Mouse (Mus musculus) frontal cortex, postnatal 14 days (tissue): Measurements from ENCODE around the gene Coro1b.

ENCODE experiments used
- DNase-seq, 2 experiments: peaks; one replicate each; pipeline ENCODE4 v3.0.0; 2022; ENCODE audit warnings: low spot score in 2 of 2

The Coro1b gene

GRCm38 (mm10) chr19:4148491-4148806, at the start of gene Coro1b:
Gene Coro1b, plus strand, starts transcription at chr19:4148619.
- DNase-seq: peak; percentile 88 to 94

GRCm38 (mm10) chr19:4099056-4099455, 49.4 kb upstream of the Coro1b start:
- peak; percentile 72 to 86 for DNase-seq

GRCm38 (mm10) chr19:4099837-4100717, 48.3 kb upstream of the Coro1b start, which contains the start of gene Pitpnm1:
Gene Pitpnm1, plus strand, starts transcription at chr19:4099998.
- peak in 1 of 2 experiments; percentile 49 for DNase-seq

- DNase-seq: peak; percentile 60 to 70
Measured at GRCm38 (mm10) chr19:4100718-4101261, 47.6 kb upstream of the Coro1b start.

- DNase-seq: no peak
Measured at GRCm38 (mm10) chr19:4101466-4101865, 47.0 kb upstream of the Coro1b start.

- no peak for DNase-seq
Measured at GRCm38 (mm10) chr19:4102049-4102448, 46.4 kb upstream of the Coro1b start.

GRCm38 (mm10) chr19:4102626-4103025, 45.8 kb upstream of the Coro1b start:
- no peak for DNase-seq

- DNase-seq: no peak
Measured at GRCm38 (mm10) chr19:4103294-4103693, 45.1 kb upstream of the Coro1b start.

GRCm38 (mm10) chr19:4103792-4104191, 44.6 kb upstream of the Coro1b start:
- no peak for DNase-seq

GRCm38 (mm10) chr19:4104675-4105194, 43.7 kb upstream of the Coro1b start:
- DNase-seq: no peak

- DNase-seq: no peak
Measured at GRCm38 (mm10) chr19:4106654-4107053, 41.8 kb upstream of the Coro1b start.

- DNase-seq: no peak
Measured at GRCm38 (mm10) chr19:4108535-4108934, 39.9 kb upstream of the Coro1b start.

- DNase-seq: no peak
Measured at GRCm38 (mm10) chr19:4112063-4112960, 36.1 kb upstream of the Coro1b start.

GRCm38 (mm10) chr19:4113186-4113805, 35.1 kb upstream of the Coro1b start:
- DNase-seq: peak in 1 of 2 experiments; percentile 51

GRCm38 (mm10) chr19:4113806-4114230, 34.6 kb upstream of the Coro1b start:
- no peak for DNase-seq

- no peak for DNase-seq
Measured at GRCm38 (mm10) chr19:4114551-4114950, 33.9 kb upstream of the Coro1b start.

GRCm38 (mm10) chr19:4115144-4115543, 33.3 kb upstream of the Coro1b start:
- no peak for DNase-seq

GRCm38 (mm10) chr19:4115816-4116215, 32.6 kb upstream of the Coro1b start:
- DNase-seq: no peak

- no peak for DNase-seq
Measured at GRCm38 (mm10) chr19:4117006-4117405, 31.4 kb upstream of the Coro1b start.

- DNase-seq: no peak
Measured at GRCm38 (mm10) chr19:4118350-4118749, 30.1 kb upstream of the Coro1b start.

- DNase-seq: no peak
Measured at GRCm38 (mm10) chr19:4119716-4120487, 28.5 kb upstream of the Coro1b start.
